Mouse (Mus musculus) liver, adult 2 months (tissue): ENCODE data around the gene Rnf157.

ENCODE experiments used
- CTCF ChIP-seq: fragments of 200-500 bp; IDR thresholded peaks from 2 replicates; pipeline ENCODE4 v1.5.1; 2011; ENCODE audit warnings: low read depth, low read length, control low read depth
- POLR2A ChIP-seq: fragments of 200-500 bp; IDR thresholded peaks from 2 replicates; pipeline ENCODE4 v1.6.1; 2011; ENCODE audit warnings: low read length, control low read depth; ENCODE audit not compliant: insufficient read depth; ENCODE audit errors: extremely low read depth

DNA sequence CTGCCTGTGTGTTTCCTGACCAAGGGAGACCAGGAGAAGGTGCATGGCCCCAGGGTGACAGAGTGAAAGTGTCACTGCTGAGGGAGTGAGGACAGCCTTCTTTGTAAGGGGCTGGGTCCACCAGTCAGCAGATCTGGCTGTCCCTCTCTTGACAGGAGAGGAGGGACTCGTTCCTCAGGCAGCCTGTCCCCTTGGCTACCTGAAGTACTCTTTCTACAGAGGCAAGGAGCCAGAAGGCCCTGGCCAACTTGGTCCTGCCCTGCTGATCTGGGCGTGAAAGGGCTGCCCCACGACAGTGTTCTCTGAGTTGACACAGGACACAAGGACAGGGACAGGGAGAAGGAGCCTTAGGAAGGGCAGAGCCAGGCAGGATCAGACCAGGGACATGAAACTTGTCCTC, 115.8 kb downstream of the Rnf157 start:
- TF ChIP-seq CTCF (no peak), POLR2A (no peak)
